Mouse (Mus musculus): ENCODE results near the gene Rp9.
"Not testable (repeated sequence)": the region's sequence is repeated elsewhere in the genome, so short reads cannot be mapped to it uniquely, and the experiment has no call there.

The Rp9 gene

DNA sequence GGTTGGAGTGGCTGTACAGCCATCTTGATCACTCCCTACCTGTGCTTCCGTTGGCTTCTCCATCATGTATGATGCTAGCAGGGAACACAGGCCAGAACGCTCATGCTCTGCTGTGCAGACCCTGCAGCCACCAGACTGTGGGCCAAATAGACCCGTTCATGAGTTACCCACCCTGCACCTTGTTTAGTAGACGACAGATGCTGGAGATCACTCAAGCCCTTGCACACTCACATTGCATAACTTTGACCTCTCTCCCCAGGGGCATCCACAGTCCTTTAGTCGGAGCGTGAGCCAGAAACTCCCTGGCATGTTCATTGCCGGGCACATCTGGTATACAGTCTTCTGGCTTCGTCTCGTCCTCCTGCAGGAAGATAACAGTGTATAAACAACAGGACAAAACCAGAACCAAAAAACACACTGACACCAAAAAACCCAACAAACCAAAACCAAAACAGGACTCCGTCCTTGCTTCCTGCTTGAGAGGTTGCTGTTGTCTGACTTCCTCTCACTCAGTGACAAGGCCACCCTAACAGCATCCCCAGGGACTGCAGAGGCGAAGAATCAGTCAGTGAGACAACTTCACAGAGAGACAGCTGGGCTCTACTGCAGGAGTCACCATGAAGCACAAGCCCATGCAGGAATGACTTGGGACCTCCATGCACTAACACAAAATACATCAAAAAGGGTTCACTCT, 12.3 kb downstream of the Rp9 start:
- peak; percentile 70 to 75 for DNase-seq

GRCm38 (mm10) chr9:22455041-22455440, 14.5 kb downstream of the Rp9 start:
- no peak for DNase-seq

GRCm38 (mm10) chr9:22453990-22454389, 15.6 kb downstream of the Rp9 start, which contains the start of gene Gm17545:
TSS of gene Gm17545 (plus strand) at chr9:22454290.
- DNase-seq = not testable (repeated sequence)

- no peak for DNase-seq
These were observed 16.0 kb downstream of the Rp9 start for GRCm38 (mm10) chr9:22453501-22453924.

- no peak for DNase-seq
These were observed 16.8 kb downstream of the Rp9 start for GRCm38 (mm10) chr9:22452697-22453096.

GRCm38 (mm10) chr9:22449209-22449608, 20.3 kb downstream of the Rp9 start:
- no peak for DNase-seq

- no peak for DNase-seq
These were observed 21.1 kb downstream of the Rp9 start for GRCm38 (mm10) chr9:22448420-22448819.

GRCm38 (mm10) chr9:22447213-22447612, 22.3 kb downstream of the Rp9 start:
- no peak for DNase-seq

DNA sequence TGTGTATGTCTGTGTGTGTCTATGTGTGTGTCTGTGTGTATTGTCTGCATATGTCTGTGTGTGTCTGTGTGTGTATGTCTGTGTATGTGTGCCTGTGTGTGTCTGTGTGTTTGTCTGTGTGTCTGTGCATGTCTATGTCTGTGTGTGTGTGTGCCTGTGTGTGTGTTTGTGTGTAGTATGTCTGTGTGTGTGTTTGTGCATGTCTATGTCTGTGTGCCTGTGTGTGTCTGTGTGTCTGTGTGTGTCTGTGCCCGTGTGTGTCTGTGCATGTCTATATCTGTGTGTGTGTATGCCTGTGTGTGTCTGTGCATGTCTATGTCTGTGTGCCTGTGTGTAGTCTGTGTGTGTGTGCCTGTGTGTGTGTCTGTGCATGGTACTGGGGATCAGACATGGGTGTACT, 24.4 kb downstream of the Rp9 start:
- no peak for DNase-seq

DNA sequence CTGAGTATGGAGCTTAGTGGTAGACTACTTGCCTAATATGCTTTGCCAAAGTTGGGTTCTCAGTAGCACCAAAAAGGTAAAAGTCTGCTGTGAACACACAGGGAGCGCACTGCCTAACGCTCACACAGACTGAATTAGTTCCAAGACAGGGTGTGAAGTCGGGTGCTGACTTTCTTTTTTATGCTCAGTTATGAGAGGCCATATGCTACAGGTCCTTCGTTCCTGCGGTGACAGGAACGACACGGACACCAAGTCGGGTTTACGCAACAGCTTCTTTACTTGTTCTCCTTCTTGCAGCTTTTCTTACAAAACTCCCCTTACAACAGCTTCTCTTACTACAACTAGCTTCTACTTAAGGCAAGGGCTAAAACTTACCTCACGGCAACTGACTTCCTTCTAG, 26.4 kb downstream of the Rp9 start:
- DNase-seq = no peak

DNA sequence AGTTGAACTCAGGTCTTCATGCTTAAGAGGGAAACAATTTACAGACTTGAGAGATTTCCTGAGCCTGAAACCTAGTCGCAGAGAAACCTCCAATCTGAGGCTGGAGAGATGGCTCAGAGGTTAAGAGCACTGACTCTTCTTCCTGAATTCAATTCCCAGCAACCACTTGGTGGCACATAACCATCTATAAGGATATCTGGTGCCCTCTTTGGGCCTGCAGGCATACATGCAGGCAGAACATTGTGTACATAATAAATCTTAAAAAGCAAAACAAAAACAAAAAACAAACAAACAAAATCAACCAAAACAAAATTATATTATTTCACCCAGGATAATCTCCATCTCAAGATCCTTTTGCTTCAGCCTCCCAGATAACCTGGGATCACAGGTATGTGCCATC, 30.7 kb downstream of the Rp9 start:
- no peak for DNase-seq

GRCm38 (mm10) chr9:22434101-22434500, 35.4 kb downstream of the Rp9 start:
- no peak for DNase-seq

DNA sequence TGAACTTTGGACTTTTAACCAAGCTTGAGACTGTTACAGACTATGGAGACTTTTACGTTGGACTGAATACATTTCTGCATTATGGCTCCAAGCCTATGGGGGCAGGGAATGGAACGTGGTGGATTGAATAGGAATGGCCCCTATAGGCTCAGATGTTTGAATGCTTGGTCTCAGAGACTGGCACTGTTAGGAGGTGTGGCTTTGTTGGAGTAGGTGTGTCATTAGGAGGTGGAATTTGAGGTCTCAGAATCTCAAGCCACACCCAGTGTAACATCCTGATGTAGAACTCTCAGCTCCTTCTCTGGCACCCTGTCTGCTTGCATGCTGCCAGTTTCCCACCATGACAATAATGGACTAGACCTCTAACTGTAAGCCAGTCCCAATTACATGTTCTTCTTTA, 36.3 kb downstream of the Rp9 start:
- no peak for DNase-seq

- peak; percentile 34 to 38 for DNase-seq
These were observed 39.2 kb downstream of the Rp9 start for GRCm38 (mm10) chr9:22430315-22430840.

GRCm38 (mm10) chr9:22429533-22430241, 39.9 kb downstream of the Rp9 start:
- peak; percentile 34 to 41 for DNase-seq

- no peak for DNase-seq
These were observed 40.7 kb downstream of the Rp9 start for GRCm38 (mm10) chr9:22428666-22429410.

DNA sequence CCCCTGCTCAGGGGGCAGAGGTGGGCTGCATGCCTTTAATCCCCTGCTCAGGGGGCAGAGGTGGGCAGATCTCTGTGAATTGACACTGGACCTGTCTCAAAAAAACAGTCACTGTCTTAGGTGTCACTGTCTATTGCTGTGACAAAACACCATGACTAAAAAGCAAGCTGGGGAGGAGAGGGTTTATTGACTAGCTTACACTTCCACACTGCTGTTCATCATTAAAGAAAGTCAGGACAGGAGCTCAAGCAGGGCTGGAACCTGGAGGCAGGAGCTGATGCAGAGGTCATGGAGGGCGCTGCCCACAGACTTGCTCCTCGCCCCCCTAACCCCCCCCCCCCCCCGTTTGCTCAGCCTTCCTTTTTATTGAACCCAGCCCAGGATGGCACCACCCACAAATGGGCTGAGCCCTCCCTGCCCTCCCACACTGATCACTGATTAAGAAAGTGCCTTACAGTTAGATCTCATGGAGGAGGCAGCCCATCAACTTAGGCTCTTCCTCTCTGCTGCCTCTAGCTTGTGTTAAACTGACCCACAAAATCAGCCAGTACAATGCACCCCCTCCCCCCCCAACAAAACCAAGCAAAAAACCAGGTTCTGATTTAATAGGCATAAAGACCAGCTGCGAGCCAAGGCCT, 41.4 kb downstream of the Rp9 start:
- no peak for DNase-seq

DNA sequence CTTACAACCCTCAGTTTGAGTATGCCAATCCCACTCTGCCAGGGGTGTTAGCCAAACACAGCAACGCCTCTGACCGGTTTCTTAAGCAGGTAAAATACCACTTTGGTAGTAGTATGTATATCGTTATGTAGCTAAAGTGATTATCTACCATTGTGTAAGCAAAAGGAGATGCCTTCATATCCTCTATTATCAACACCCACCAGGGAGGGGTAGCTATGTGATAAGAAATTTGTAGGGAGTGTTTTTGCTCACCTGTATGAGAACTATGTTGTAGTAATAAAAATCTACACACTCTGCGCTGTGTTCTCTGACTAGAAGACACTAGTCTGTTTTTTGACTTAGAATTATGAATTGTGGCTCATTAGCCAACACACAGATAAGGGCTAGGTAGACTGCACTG, 44.8 kb downstream of the Rp9 start:
- DNase-seq = no peak

GRCm38 (mm10) chr9:22424196-22424595, 45.3 kb downstream of the Rp9 start:
- DNase-seq = no peak

DNA sequence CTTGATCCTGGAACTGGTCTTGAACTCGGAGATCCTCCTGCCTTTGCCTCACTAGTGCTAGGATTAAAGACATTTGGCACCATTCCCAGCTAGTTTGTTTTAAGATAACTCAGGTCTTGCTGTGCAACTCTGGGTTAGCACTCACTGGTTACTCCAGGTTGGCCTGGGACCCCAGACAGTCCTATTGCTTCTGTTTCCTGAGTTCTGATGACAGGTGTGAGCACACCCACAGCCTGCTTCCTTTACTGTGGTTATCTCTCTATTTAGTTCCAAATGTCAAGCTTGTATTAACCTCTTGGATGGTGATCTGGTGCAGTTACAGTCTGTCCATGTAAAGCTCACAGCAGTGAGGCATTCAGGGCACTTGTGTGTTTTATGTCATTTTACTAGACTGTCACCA, 46.0 kb downstream of the Rp9 start:
- DNase-seq = no peak

DNA sequence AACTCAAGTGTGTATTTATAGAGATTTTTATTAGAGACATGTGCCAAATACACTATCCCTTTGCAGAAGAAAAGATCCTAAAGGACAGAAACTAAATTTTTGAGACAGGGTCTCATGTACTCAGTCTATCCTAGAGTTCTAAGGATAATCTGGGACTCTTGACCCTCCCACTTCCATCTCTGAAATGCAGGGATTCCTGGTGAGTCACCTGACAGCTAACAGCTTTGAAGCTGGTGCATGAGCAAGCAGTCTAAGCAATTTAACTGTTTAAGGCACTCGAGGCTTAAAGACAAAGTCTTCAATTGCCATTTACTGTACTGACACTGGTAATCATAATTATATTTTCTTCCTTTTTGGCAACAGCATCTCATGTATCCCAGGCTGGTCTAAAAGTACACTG, 47.0 kb downstream of the Rp9 start:
- no peak for DNase-seq

- no peak for DNase-seq
These were observed 49.1 kb downstream of the Rp9 start for GRCm38 (mm10) chr9:22420491-22420890.

GRCm38 (mm10) chr9:22419877-22420276, 49.7 kb downstream of the Rp9 start:
- no peak for DNase-seq

Data from B cell, adult 2 months (primary cell).